Mouse (Mus musculus) thymus, postnatal 36 days (tissue): Measurements from ENCODE around the gene Afap1l2.

Experiments
- DNase-seq, 2 experiments: peaks; one replicate each; pipeline ENCODE4 v3.0.0; 2022; ENCODE audit warnings: mixed read lengths in 2 of 2

Afap1l2 gene

DNA sequence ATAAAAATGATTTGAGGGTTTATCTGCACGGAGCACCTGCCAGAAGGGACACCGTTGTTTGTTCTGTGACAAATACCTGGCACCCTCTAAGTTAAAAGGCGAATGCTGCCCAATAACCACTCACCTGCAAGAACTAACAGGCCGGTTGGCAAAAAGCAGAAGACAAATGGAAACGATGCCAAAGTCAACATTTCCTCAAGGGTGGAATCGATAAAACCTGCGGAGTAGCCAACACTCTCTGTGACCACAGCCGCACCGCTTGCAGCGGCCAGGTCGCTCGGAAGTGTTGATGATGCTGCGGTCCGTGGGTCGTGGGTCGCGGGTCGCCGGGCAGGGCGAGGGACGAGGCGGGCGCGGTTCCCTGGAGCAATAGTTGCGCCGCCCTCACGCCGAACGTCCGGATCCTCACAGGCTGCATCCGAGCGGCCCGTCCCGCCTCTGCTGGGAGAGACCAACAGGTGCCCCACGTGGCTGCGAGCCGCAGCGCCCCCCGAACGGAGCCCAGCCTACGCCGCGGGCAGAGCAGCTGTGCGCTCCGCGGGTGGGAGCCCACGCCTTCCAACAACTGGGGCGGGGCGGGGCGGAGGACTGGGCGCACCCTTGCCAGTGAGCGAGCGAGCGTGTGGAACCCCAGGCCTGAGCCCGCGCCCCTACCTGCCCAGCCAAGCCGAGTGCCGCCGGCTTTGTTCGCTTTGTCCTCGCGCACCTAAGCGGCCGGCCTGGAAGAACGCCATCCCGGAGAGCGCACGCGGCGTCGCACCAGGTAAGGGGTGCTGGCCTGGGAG, 134.0 kb downstream of the Afap1l2 start, which contains the start of gene Vwa2:
TSS of gene Vwa2 (plus strand) at position 434 of the 785 bp plus-strand sequence.
- peak; percentile 21 to 42 for DNase-seq

DNA sequence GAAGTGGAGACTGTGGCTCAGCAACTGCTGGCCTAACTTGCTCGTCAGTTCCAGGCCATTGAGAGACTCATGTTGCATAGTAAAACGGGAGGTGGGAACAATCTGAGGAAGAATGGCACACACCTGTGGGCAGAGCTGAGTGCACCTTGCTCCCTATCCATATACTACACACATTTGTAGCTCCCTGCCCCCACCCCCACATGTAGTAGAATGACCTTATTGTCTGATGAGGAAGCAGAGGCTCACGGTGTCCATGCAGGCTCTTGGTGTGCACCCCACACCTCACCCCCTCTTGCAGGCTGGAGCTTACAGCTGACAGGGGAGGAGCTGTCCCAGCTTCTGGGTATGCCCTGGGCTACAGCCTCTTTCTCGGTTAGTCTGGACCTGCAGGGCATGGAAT, 140.3 kb downstream of the Afap1l2 start:
- DNase-seq, result no peak
